Mouse (Mus musculus) brown adipose tissue, adult 24 weeks (tissue): ENCODE results near the gene Gon7. TPM values are rescaled to one million over a fixed set of nuclear protein-coding genes. Genes with fewer than 3 reads are reported as not detected.

Source experiments
- H3K27ac ChIP-seq: fragments of 200-500 bp; replicated peaks from 2 replicates; pipeline ENCODE4 v1.5.1; 2012; ENCODE audit warnings: low read depth, mild to moderate bottlenecking, low read length
- H3K4me1 ChIP-seq: fragments of 200-500 bp; 2 replicates; pipeline ENCODE4 v1.6.1; 2012; ENCODE audit warnings: low read length, mixed read lengths; ENCODE audit not compliant: control insufficient read depth, insufficient read depth, insufficient read length
- H3K4me3 ChIP-seq: fragments of 200-500 bp; 2 replicates; pipeline ENCODE4 v1.5.1; 2012; ENCODE audit warnings: low read depth, mild to moderate bottlenecking, low read length, moderate library complexity; ENCODE audit not compliant: insufficient read depth
- polyA plus RNA-seq: library from polyadenylated mRNA; stranded (reverse); fragments of >200 nt; gene quantifications from 2 replicates; pipeline ENCODE4 v1.2.4, GENCODE M21; 2012; ENCODE audit not compliant: missing spikeins, insufficient read depth, insufficient read length

Gon7 gene
- polyA plus RNA-seq, 1 experiment, result 7.5 TPM

- Histone ChIP-seq H3K4me1 (0 out of 2 replicates have a peak, but pooled peaks cover 2% of the 10 kb centered on the region), H3K27ac (0 out of 2 replicates have a peak overlapping the region, but pooled peaks have one; percentile 58), H3K4me3 (peak overlapping the region; percentile 76)
These were observed 52.3 kb downstream of the Gon7 start for GRCm38 (mm10) chr12:102705216-102705871.

- peaks cover 4% of the 10 kb centered on the region for H3K4me1 ChIP-seq
- peak within 1 kb of the TSS; percentile 98 for H3K4me3 ChIP-seq
- peak within 1 kb of the TSS; percentile 75 for H3K27ac ChIP-seq
These were observed 53.0 kb downstream of the Gon7 start, which contains the start of gene Itpk1 for GRCm38 (mm10) chr12:102704457-102705198. Gene Itpk1, minus strand, starts transcription at chr12:102704930.

- Histone ChIP-seq H3K27ac (peak overlapping the region; percentile 75), H3K4me3 (peak overlapping the region; percentile 98), H3K4me1 (peaks cover 8% of the 10 kb centered on the region)
These were observed 53.6 kb downstream of the Gon7 start for GRCm38 (mm10) chr12:102703921-102704408.

DNA sequence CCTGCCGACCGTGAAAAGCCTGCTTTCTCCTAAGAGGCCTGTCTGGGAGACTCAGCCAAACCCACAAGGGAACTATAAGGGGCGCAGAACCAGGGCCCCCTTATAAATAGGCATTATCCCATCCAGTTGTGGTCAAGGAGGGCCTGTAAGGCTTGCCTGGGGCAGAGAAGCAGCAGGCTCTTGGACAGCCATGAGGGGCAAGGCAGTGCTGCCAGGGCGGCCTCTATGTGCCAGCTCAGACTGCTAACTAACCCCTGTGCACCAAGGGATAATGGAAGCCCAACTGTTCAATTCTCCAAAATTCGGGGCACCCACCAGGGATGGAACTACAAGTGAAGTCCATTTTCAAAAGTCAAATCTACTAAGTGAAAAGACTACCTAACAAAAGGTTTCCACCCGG lies 54.2 kb downstream of the Gon7 start:
- Histone ChIP-seq H3K4me1 (peaks cover 10% of the 10 kb centered on the region), H3K4me3 (peak overlapping the region; percentile 98), H3K27ac (peak overlapping the region; percentile 75)

Other genes with a start within 250 kb of the Gon7 start
- not detected in 2 replicates for gene Chga, start 202.8 kb downstream of the Gon7 start, polyA plus RNA-seq
- 65.8 and 126 TPM in 2 replicates for gene Itpk1, start 52.9 kb downstream of the Gon7 start, polyA plus RNA-seq
- gene Moap1, start 14.1 kb downstream of the Gon7 start, polyA plus RNA-seq, result 1.6 and 2.3 TPM in 2 replicates
- gene Tmem251, start 14.0 kb downstream of the Gon7 start, polyA plus RNA-seq, result 3.5 and 4.7 TPM in 2 replicates
- not detected in 2 replicates for gene Gm28051, start within 50 bp of the Gon7 start, polyA plus RNA-seq
- gene Ubr7, start 164 bp upstream of the Gon7 start, polyA plus RNA-seq, result 12.9 and 14.5 TPM in 2 replicates
- gene Gm20604, start 869 bp upstream of the Gon7 start, polyA plus RNA-seq, result 5.1 and 5.8 TPM in 2 replicates
- 8.3 and 8.8 TPM in 2 replicates for gene Btbd7, start 120.7 kb upstream of the Gon7 start, polyA plus RNA-seq
- gene Cox8c, start 141.5 kb upstream of the Gon7 start, polyA plus RNA-seq, result not detected in 2 replicates
- not detected in 2 replicates for gene Unc79, start 191.1 kb upstream of the Gon7 start, polyA plus RNA-seq